Mouse (Mus musculus): ENCODE results near the gene Map7. TPM values are rescaled to one million over a fixed set of nuclear protein-coding genes. Genes with fewer than 3 reads are reported as not detected.

The Map7 gene
- polyA plus RNA-seq, 1 experiment from 2014 or later: 32.3 TPM

- H3K4me3 ChIP-seq (ENCODE audit: low read length): no peak overlapping the region
- WGBS: 16% methylated on average over 10 of the region's 10 CpGs
- H3K4me1 ChIP-seq (ENCODE audit: insufficient read depth, low read length): peaks cover 32% of the 10 kb centered on the region
- ATAC-seq (ENCODE audit: low FRiP score, low TSS enrichment): no peak
- no peaks in the 10 kb centered on the region for H3K9me3 ChIP-seq (ENCODE audit: low read length)
- H3K27me3 ChIP-seq (ENCODE audit: insufficient read depth, low read length): no peaks in the 10 kb centered on the region
- peak overlapping the region; percentile 58; the same call in 1 of the 2 replicates for H3K27ac ChIP-seq (ENCODE audit: low read length)
- H3K4me2 ChIP-seq (replicated peaks; ENCODE audit: low read depth, low read length): no peak overlapping the region
- peak overlapping the region; percentile 43 for H3K9ac ChIP-seq (replicated peaks; ENCODE audit: low read length)
- no peaks in the 10 kb centered on the region for H3K36me3 ChIP-seq (ENCODE audit: insufficient read depth, low read length)
Measured at GRCm38 (mm10) chr10:20181198-20181597, 32.9 kb downstream of the Map7 start.

DNA sequence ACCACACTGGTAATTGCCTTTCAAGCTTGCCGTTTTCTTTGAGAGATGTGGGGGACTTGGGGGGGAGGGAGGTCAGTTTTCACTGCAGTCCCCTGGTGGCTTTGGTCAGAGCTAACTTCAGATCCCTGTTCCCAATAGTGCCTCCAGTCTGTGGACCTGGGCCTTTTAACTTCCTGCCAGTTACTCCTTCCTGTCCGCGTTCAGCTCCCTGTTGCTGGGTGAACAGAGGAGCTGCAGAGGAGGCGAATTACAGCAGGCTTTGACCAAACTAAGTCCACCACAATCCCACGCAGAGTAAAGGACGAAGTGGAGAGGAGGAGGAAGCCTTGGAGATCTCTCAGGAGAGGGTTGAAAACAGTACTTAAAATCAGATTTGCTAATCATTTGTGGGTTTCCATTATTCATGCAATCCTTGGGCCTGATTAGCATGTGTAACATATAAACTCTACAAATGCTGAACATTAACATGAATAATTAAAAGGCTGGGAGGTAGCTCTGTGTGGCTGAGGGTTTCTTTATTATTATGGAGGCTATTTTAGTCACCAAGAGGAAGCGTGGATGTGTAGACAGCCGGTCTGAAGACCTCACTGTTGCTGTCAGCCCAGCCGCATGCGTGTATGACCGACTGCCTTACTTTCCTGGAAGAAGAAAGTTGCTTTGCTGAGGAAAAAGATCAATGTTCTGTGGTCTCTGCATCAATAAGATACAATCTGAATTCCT, 33.6 kb downstream of the Map7 start:
- H3K27me3 ChIP-seq (ENCODE audit: insufficient read depth, low read length): no peaks in the 10 kb centered on the region
- H3K36me3 ChIP-seq (ENCODE audit: insufficient read depth, low read length): no peaks in the 10 kb centered on the region
- no peak overlapping the region for H3K9ac ChIP-seq (replicated peaks; ENCODE audit: low read length)
- 33% methylated on average over 11 of the region's 11 CpGs for WGBS
- H3K9me3 ChIP-seq (ENCODE audit: low read length): no peaks in the 10 kb centered on the region
- ATAC-seq (ENCODE audit: low FRiP score, low TSS enrichment): no peak
- H3K4me1 ChIP-seq (ENCODE audit: insufficient read depth, low read length): peaks cover 32% of the 10 kb centered on the region
- H3K27ac ChIP-seq (ENCODE audit: low read length): peak overlapping the region; percentile 58; the same call in 1 of the 2 replicates
- H3K4me2 ChIP-seq (replicated peaks; ENCODE audit: low read depth, low read length): no peak overlapping the region
- no peak overlapping the region for H3K4me3 ChIP-seq (ENCODE audit: low read length)

- H3K36me3 ChIP-seq (ENCODE audit: insufficient read depth, low read length): no peaks in the 10 kb centered on the region
- 74% methylated on average over 4 of the region's 4 CpGs for WGBS
- ATAC-seq (ENCODE audit: low FRiP score, low TSS enrichment): no peak
- H3K9me3 ChIP-seq (ENCODE audit: low read length): no peaks in the 10 kb centered on the region
- H3K4me1 ChIP-seq (ENCODE audit: insufficient read depth, low read length): peaks cover 21% of the 10 kb centered on the region
- H3K4me3 ChIP-seq (ENCODE audit: low read length): no peak overlapping the region
- no peak overlapping the region for H3K4me2 ChIP-seq (replicated peaks; ENCODE audit: low read depth, low read length)
- no peaks in the 10 kb centered on the region for H3K27me3 ChIP-seq (ENCODE audit: insufficient read depth, low read length)
- no peak overlapping the region for H3K9ac ChIP-seq (replicated peaks; ENCODE audit: low read length)
- H3K27ac ChIP-seq (ENCODE audit: low read length): no peak overlapping the region
Measured at GRCm38 (mm10) chr10:20184326-20184725, 36.1 kb downstream of the Map7 start.

DNA sequence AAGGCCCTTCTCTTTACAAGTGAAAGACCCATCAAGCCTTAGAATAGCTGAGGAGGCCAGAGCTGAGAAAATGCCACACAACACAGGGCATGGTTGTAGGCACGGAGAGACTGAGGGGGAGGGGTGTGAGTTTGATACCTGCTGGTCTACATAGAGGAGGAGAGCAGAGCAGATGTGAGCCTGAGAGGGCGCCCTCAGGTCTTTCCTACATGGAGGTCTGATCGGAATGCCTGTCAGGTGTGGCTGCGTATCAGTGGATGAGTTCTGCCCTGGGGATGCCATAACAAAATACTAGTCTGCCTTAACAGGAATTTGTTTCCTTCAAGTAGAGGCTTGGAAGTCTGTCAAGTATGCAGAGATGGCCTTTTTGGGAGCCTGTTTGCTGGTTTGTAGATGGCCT, 37.0 kb downstream of the Map7 start:
- H3K9ac ChIP-seq (replicated peaks; ENCODE audit: low read length): no peak overlapping the region
- WGBS: 81% methylated on average over 4 of the region's 4 CpGs
- ATAC-seq (ENCODE audit: low FRiP score, low TSS enrichment): no peak
- H3K4me2 ChIP-seq (replicated peaks; ENCODE audit: low read depth, low read length): no peak overlapping the region
- H3K27me3 ChIP-seq (ENCODE audit: insufficient read depth, low read length): no peaks in the 10 kb centered on the region
- no peak overlapping the region for H3K27ac ChIP-seq (ENCODE audit: low read length)
- H3K36me3 ChIP-seq (ENCODE audit: insufficient read depth, low read length): no peaks in the 10 kb centered on the region
- peaks cover 20% of the 10 kb centered on the region for H3K4me1 ChIP-seq (ENCODE audit: insufficient read depth, low read length)
- H3K9me3 ChIP-seq (ENCODE audit: low read length): no peaks in the 10 kb centered on the region
- H3K4me3 ChIP-seq (ENCODE audit: low read length): no peak overlapping the region

GRCm38 (mm10) chr10:20185806-20186205, 37.5 kb downstream of the Map7 start:
- H3K36me3 ChIP-seq (ENCODE audit: insufficient read depth, low read length): no peaks in the 10 kb centered on the region
- no peak overlapping the region for H3K4me2 ChIP-seq (replicated peaks; ENCODE audit: low read depth, low read length)
- no peak overlapping the region for H3K4me3 ChIP-seq (ENCODE audit: low read length)
- H3K27me3 ChIP-seq (ENCODE audit: insufficient read depth, low read length): no peaks in the 10 kb centered on the region
- no peak overlapping the region for H3K9ac ChIP-seq (replicated peaks; ENCODE audit: low read length)
- WGBS: 95% methylated on average over 2 of the region's 2 CpGs
- no peak overlapping the region for H3K27ac ChIP-seq (ENCODE audit: low read length)
- no peaks in the 10 kb centered on the region for H3K9me3 ChIP-seq (ENCODE audit: low read length)
- H3K4me1 ChIP-seq (ENCODE audit: insufficient read depth, low read length): peaks cover 20% of the 10 kb centered on the region
- ATAC-seq (ENCODE audit: low FRiP score, low TSS enrichment): no peak

GRCm38 (mm10) chr10:20186800-20187273, 38.6 kb downstream of the Map7 start:
- H3K4me2 ChIP-seq (replicated peaks; ENCODE audit: low read depth, low read length): no peak overlapping the region
- no peak overlapping the region for H3K27ac ChIP-seq (ENCODE audit: low read length)
- H3K36me3 ChIP-seq (ENCODE audit: insufficient read depth, low read length): no peaks in the 10 kb centered on the region
- H3K4me1 ChIP-seq (ENCODE audit: insufficient read depth, low read length): peaks cover 11% of the 10 kb centered on the region
- H3K4me3 ChIP-seq (ENCODE audit: low read length): no peak overlapping the region
- ATAC-seq (ENCODE audit: low FRiP score, low TSS enrichment): peak; percentile 42; the same call in 1 of the 2 replicates
- no peak overlapping the region for H3K9ac ChIP-seq (replicated peaks; ENCODE audit: low read length)
- H3K9me3 ChIP-seq (ENCODE audit: low read length): no peaks in the 10 kb centered on the region
- 82% methylated on average over 5 of the region's 5 CpGs for WGBS
- no peaks in the 10 kb centered on the region for H3K27me3 ChIP-seq (ENCODE audit: insufficient read depth, low read length)

DNA sequence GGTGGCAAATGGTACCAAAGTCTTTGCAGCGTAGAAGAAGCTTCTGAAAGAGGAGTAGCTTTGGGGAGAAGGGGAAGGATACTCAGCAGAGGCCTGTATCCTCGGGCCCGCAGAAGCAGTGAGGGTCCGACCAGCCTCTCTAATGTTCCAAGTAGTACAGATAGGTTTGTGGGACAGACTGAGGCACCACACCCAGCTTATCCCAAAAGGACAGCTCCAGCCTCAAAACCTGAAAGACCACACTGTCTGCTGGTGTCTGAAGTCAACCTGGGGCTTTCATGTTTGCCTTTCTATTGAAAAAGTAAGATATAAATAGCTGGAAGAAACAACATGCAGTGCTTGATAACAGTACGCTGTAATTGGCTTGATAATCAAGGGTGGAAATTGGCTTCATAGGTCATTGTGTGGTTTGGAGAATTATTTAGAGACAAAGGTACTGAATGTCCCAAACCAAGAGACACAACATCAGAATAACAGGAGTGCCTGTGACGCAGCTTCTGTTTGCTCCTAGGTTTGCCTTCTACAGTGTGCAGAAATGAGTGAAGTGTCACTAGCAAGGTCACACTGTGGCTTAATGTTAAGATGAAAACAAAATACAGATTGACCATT, 42.0 kb downstream of the Map7 start:
- no peak for ATAC-seq (ENCODE audit: low FRiP score, low TSS enrichment)
- Histone ChIP-seq H3K36me3 (ENCODE audit: insufficient read depth, low read length) (no peaks in the 10 kb centered on the region), H3K4me2 (replicated peaks; ENCODE audit: low read depth, low read length) (no peak overlapping the region), H3K9ac (replicated peaks; ENCODE audit: low read length) (no peak overlapping the region), H3K4me1 (ENCODE audit: insufficient read depth, low read length) (peaks cover 6% of the 10 kb centered on the region; the same call in 1 of the 2 replicates), H3K9me3 (ENCODE audit: low read length) (no peaks in the 10 kb centered on the region), H3K27ac (ENCODE audit: low read length) (no peak overlapping the region), H3K27me3 (ENCODE audit: insufficient read depth, low read length) (no peaks in the 10 kb centered on the region), H3K4me3 (ENCODE audit: low read length) (no peak overlapping the region)
- 87% methylated on average over 6 of the region's 6 CpGs for WGBS

- Histone ChIP-seq H3K27me3 (ENCODE audit: insufficient read depth, low read length) (no peaks in the 10 kb centered on the region), H3K9me3 (ENCODE audit: low read length) (no peaks in the 10 kb centered on the region), H3K4me1 (ENCODE audit: insufficient read depth, low read length) (peaks cover 6% of the 10 kb centered on the region; the same call in 1 of the 2 replicates), H3K27ac (ENCODE audit: low read length) (no peak overlapping the region), H3K4me3 (ENCODE audit: low read length) (no peak overlapping the region), H3K9ac (replicated peaks; ENCODE audit: low read length) (no peak overlapping the region), H3K36me3 (ENCODE audit: insufficient read depth, low read length) (no peaks in the 10 kb centered on the region), H3K4me2 (replicated peaks; ENCODE audit: low read depth, low read length) (no peak overlapping the region)
- 41% methylated on average over 13 of the region's 13 CpGs for WGBS
- ATAC-seq (ENCODE audit: low FRiP score, low TSS enrichment): no peak; the same call in 1 of the 2 replicates
Measured at GRCm38 (mm10) chr10:20194847-20195540, 46.7 kb downstream of the Map7 start.

DNA sequence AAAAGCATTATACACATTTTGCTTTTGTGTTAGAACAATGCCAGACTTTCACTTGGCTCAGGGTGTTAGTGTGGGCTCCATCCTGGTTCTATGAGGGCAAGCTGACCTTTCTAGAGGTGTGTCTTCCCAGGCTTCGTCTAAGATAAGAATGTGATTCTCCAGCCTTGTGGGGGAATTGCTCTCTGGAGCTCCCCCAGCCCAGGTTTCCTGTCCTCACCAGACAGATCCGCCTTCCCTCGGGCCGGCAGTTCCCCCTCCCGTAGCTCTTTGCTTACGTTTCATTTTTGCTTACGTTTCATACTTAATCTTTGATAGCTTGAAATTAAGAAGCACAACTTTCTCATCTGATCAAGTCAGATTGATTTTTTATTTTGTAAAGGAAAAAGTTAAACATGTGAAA, 48.8 kb downstream of the Map7 start:
- Histone ChIP-seq H3K36me3 (ENCODE audit: insufficient read depth, low read length) (no peaks in the 10 kb centered on the region), H3K9me3 (ENCODE audit: low read length) (no peaks in the 10 kb centered on the region), H3K4me2 (replicated peaks; ENCODE audit: low read depth, low read length) (no peak overlapping the region), H3K4me3 (ENCODE audit: low read length) (no peak overlapping the region), H3K27me3 (ENCODE audit: insufficient read depth, low read length) (no peaks in the 10 kb centered on the region), H3K9ac (replicated peaks; ENCODE audit: low read length) (no peak overlapping the region), H3K4me1 (ENCODE audit: insufficient read depth, low read length) (peaks cover 11% of the 10 kb centered on the region; the same call in 1 of the 2 replicates), H3K27ac (ENCODE audit: low read length) (no peak overlapping the region)
- 77% methylated on average over 7 of the region's 7 CpGs for WGBS
- ATAC-seq (ENCODE audit: low FRiP score, low TSS enrichment): no peak

All from kidney, embryonic 16.5 days (tissue).